Comparison of ENCODE assay signal across 8 mouse cellular contexts in genomic region chr1:121400243-121400642, GRCm38 (mm10). TPM values are rescaled to one million over a fixed set of nuclear protein-coding genes. Genes with fewer than 3 reads are reported as not detected.
DNase-seq lines count a peak whose midpoint lies in the region; ATAC-seq lines count a peak whose summit lies in the region.

No protein-coding gene starts in this region.

- H3K27me3 ChIP-seq in neural tube, embryonic 14.5 days (ENCODE audit: control insufficient read depth, insufficient read depth, low read length): no peaks in the 10 kb centered on the region

- H3K4me2 ChIP-seq in neural tube, embryonic 14.5 days (ENCODE audit: low read depth, low read length): no peak overlapping the region

- H3K4me3 ChIP-seq in neural tube, embryonic 14.5 days (ENCODE audit: low read depth, low read length): no peak overlapping the region

- no peak overlapping the region for H3K9ac ChIP-seq in neural tube, embryonic 14.5 days (replicated peaks; ENCODE audit: low read depth, low read length)

- peak; percentile 68; the same call in 1 of the 2 replicates for ATAC-seq in neural tube, embryonic 14.5 days (ENCODE audit: low read depth)

- peaks cover 7% of the 10 kb centered on the region for H3K4me1 ChIP-seq in neural tube, embryonic 14.5 days (ENCODE audit: control insufficient read depth, insufficient read depth, low read length)

- WGBS in neural tube, embryonic 14.5 days: 27% methylated on average over 4 of the region's 4 CpGs

- H3K9me3 ChIP-seq in neural tube, embryonic 14.5 days (ENCODE audit: control insufficient read depth, low read length): no peaks in the 10 kb centered on the region

- no peaks in the 10 kb centered on the region for H3K36me3 ChIP-seq in neural tube, embryonic 14.5 days (ENCODE audit: control insufficient read depth, insufficient read depth, low read length)

- DNase-seq in adrenal gland, postnatal 14 days: peak; percentile 37
- DNase-seq in adrenal gland, adult 18-20 months (ENCODE audit: low spot score in 2 of 2): no peak
- DNase-seq in layer of hippocampus, adult 9-10 months (ENCODE audit: low spot score): peak; percentile 39
- DNase-seq in layer of hippocampus, postnatal 36 days: no peak
- DNase-seq in adipocyte (ENCODE audit: low spot score): peak; percentile 76
- DNase-seq in induced T-regulatory cell, adult 2 months (ENCODE audit: low read depth): peak; percentile 39
- no peak for DNase-seq in yolk sac, embryonic 10.5 days (ENCODE audit: low spot score)

- no peak overlapping the region for H3K27ac ChIP-seq in neural tube, embryonic 14.5 days (ENCODE audit: low read depth, low read length)

RNA-seq across cellular contexts. Expression of gene Ccdc93, which starts 30.6 kb away (rescaled TPM):
- total RNA-seq in adrenal gland, postnatal 14 days (2021): 21.5 and 24.6 TPM in 2 replicates
- total RNA-seq in adrenal gland, adult 18-20 months (2021): 10 to 100 TPM; 22.9 to 23.5 TPM
- total RNA-seq in layer of hippocampus, postnatal 36 days (2021): 10 to 100 TPM; 32.7 to 35.9 TPM
- polyA plus RNA-seq in neural tube, embryonic 14.5 days (2014; fragmentation: Nextera tagmentation; extraction: Ambion mirVana): 12.7 and 13.6 TPM in 2 replicates

Comparison
In these comparisons a context has a peak if more than half of its experiments do, and no peak if none do; other contexts are left out.
1. DNase-seq: peak in adrenal gland, postnatal 14 days (single experiment), layer of hippocampus, adult 9-10 months (single experiment), adipocyte (single experiment) and induced T-regulatory cell, adult 2 months (single experiment); none in adrenal gland, adult 18-20 months (0 of 2), layer of hippocampus, postnatal 36 days (0 of 2) and yolk sac, embryonic 10.5 days (single experiment).